Mouse (Mus musculus): ENCODE results near the gene Otud7b. TPM values are rescaled to one million over a fixed set of nuclear protein-coding genes. Genes with fewer than 3 reads are reported as not detected.
"Not testable (repeated sequence)": the region's sequence is repeated elsewhere in the genome, so short reads cannot be mapped to it uniquely, and the experiment has no call there.

The Otud7b gene
- polyA plus RNA-seq, 1 experiment from 2014 or later: 11.6 TPM

- Histone ChIP-seq H3K27me3 (replicated peaks) (no peaks in the 10 kb centered on the region), H3K9ac (peak overlapping the region; percentile 77), H3K9me3 (no peaks in the 10 kb centered on the region), H3K4me1 (peaks cover 11% of the 10 kb centered on the region), H3K36me3 (peaks cover 13% of the 10 kb centered on the region), H3K4me2 (replicated peaks) (peak overlapping the region; percentile 93), H3K4me3 (peak overlapping the region; percentile 64), H3K27ac (peak overlapping the region; percentile 88)
- 18% methylated on average over 27 of the region's 27 CpGs for WGBS
- ATAC-seq (ENCODE audit: low FRiP score, low read depth): peak; percentile 60
Observed at GRCm38 (mm10) chr3:96196437-96197128, 92.3 kb downstream of the Otud7b start.

- Histone ChIP-seq H3K27me3 (replicated peaks) (no peaks in the 10 kb centered on the region), H3K36me3 (peaks cover 13% of the 10 kb centered on the region), H3K4me2 (replicated peaks) (peak overlapping the region; percentile 93), H3K9ac (peak overlapping the region; percentile 77), H3K4me1 (peaks cover 11% of the 10 kb centered on the region), H3K27ac (peak overlapping the region; percentile 88), H3K4me3 (peak overlapping the region; percentile 64), H3K9me3 (no peaks in the 10 kb centered on the region)
- ATAC-seq (ENCODE audit: low FRiP score, low read depth): peak; percentile 95
- WGBS: under 1% methylated on average over 50 of the region's 50 CpGs
Observed at GRCm38 (mm10) chr3:96197129-96197749, 92.9 kb downstream of the Otud7b start.

GRCm38 (mm10) chr3:96198181-96198580 lies 93.9 kb downstream of the Otud7b start:
- Histone ChIP-seq H3K27ac (no peak overlapping the region), H3K4me2 (replicated peaks) (peak overlapping the region; percentile 93), H3K36me3 (peaks cover 6% of the 10 kb centered on the region; the same call in 1 of the 2 replicates), H3K9me3 (no peaks in the 10 kb centered on the region), H3K27me3 (replicated peaks) (no peaks in the 10 kb centered on the region), H3K4me3 (peak overlapping the region; percentile 5; the same call in 1 of the 2 replicates), H3K4me1 (peaks cover 11% of the 10 kb centered on the region), H3K9ac (peak overlapping the region; percentile 14; the same call in 1 of the 2 replicates)
- 5% methylated on average over 6 of the region's 6 CpGs for WGBS
- 0 out of 2 replicates have a peak, but pooled peaks have one; percentile 8 for ATAC-seq (ENCODE audit: low FRiP score, low read depth)

- Histone ChIP-seq H3K4me2 (replicated peaks) (0 out of 2 replicates have a peak overlapping the region, but pooled peaks have one; percentile 9), H3K4me1 (peaks cover 11% of the 10 kb centered on the region)
- H3K4me3 ChIP-seq; H3K9ac ChIP-seq; H3K9me3 ChIP-seq; ATAC-seq (ENCODE audit: low FRiP score, low read depth); H3K36me3 ChIP-seq; H3K27me3 ChIP-seq (replicated peaks); H3K27ac ChIP-seq: not testable (repeated sequence)
- WGBS: 33% methylated on average over 8 of the region's 8 CpGs
Observed at GRCm38 (mm10) chr3:96198601-96199251, 94.4 kb downstream of the Otud7b start.

- no peak overlapping the region for H3K4me3 ChIP-seq
- no peak overlapping the region for H3K9ac ChIP-seq
- H3K4me2 ChIP-seq (replicated peaks): no peak overlapping the region
- no peaks in the 10 kb centered on the region for H3K9me3 ChIP-seq
- H3K36me3 ChIP-seq: no peaks in the 10 kb centered on the region
- no peaks in the 10 kb centered on the region for H3K27me3 ChIP-seq (replicated peaks)
- no peak overlapping the region for H3K27ac ChIP-seq
- peaks cover 11% of the 10 kb centered on the region for H3K4me1 ChIP-seq
- no peak for ATAC-seq (ENCODE audit: low FRiP score, low read depth)
- WGBS: 79% methylated on average over 2 of the region's 2 CpGs
Observed at GRCm38 (mm10) chr3:96199731-96200130, 95.4 kb downstream of the Otud7b start.

- ATAC-seq (ENCODE audit: low FRiP score, low read depth): no peak
- no peaks in the 10 kb centered on the region for H3K27me3 ChIP-seq (replicated peaks)
- H3K9me3 ChIP-seq: no peaks in the 10 kb centered on the region
- 87% methylated on average over 3 of the region's 3 CpGs for WGBS
- H3K4me1 ChIP-seq: no peaks in the 10 kb centered on the region
- H3K4me3 ChIP-seq: no peak overlapping the region
- H3K4me2 ChIP-seq (replicated peaks): no peak overlapping the region
- no peak overlapping the region for H3K27ac ChIP-seq
- H3K9ac ChIP-seq: no peak overlapping the region
- H3K36me3 ChIP-seq: no peaks in the 10 kb centered on the region
Observed at GRCm38 (mm10) chr3:96207819-96208218, 103.5 kb downstream of the Otud7b start.

- ATAC-seq (ENCODE audit: low FRiP score, low read depth): no peak
- no peaks in the 10 kb centered on the region for H3K36me3 ChIP-seq
- no peak overlapping the region for H3K27ac ChIP-seq
- no peak overlapping the region for H3K4me3 ChIP-seq
- H3K9ac ChIP-seq: no peak overlapping the region
- no peaks in the 10 kb centered on the region for H3K4me1 ChIP-seq
- no peaks in the 10 kb centered on the region for H3K9me3 ChIP-seq
- WGBS: 25% methylated on average over 15 of the region's 15 CpGs
- H3K4me2 ChIP-seq (replicated peaks): no peak overlapping the region
- no peaks in the 10 kb centered on the region for H3K27me3 ChIP-seq (replicated peaks)
Observed at GRCm38 (mm10) chr3:96209242-96209641, 104.9 kb downstream of the Otud7b start.

Other genes starting within 250 kb of the Otud7b start
- 49.5 and 50.8 TPM in 2 replicates for gene Prpf3, start 248.6 kb upstream of the Otud7b start, polyA plus RNA-seq (2016; fragmentation: Nextera tagmentation; extraction: Ambion mirVana)
- 345 and 349 TPM in 2 replicates for gene Mrps21, start 233.0 kb upstream of the Otud7b start, polyA plus RNA-seq (2016; fragmentation: Nextera tagmentation; extraction: Ambion mirVana)
- 4.7 and 4.8 TPM in 2 replicates for gene Ciart, start 222.3 kb upstream of the Otud7b start, polyA plus RNA-seq (2016; fragmentation: Nextera tagmentation; extraction: Ambion mirVana)
- gene BC028528, start 212.5 kb upstream of the Otud7b start, polyA plus RNA-seq (2016; fragmentation: Nextera tagmentation; extraction: Ambion mirVana): 13.1 and 13.5 TPM in 2 replicates
- 26.9 and 36.5 TPM in 2 replicates for gene Aph1a, start 210.6 kb upstream of the Otud7b start, polyA plus RNA-seq (2016; fragmentation: Nextera tagmentation; extraction: Ambion mirVana)
- 8.6 and 9.3 TPM in 2 replicates for gene Car14, start 199.8 kb upstream of the Otud7b start, polyA plus RNA-seq (2016; fragmentation: Nextera tagmentation; extraction: Ambion mirVana)
- gene Anp32e, start 175.3 kb upstream of the Otud7b start, polyA plus RNA-seq (2016; fragmentation: Nextera tagmentation; extraction: Ambion mirVana): 277 and 278 TPM in 2 replicates
- 90.0 and 91.9 TPM in 2 replicates for gene Plekho1, start 108.5 kb upstream of the Otud7b start, polyA plus RNA-seq (2016; fragmentation: Nextera tagmentation; extraction: Ambion mirVana)
- gene Vps45, start 46.1 kb upstream of the Otud7b start, polyA plus RNA-seq (2016; fragmentation: Nextera tagmentation; extraction: Ambion mirVana): 48.3 TPM in 2 replicates
- gene Mtmr11, start 57.5 kb downstream of the Otud7b start, polyA plus RNA-seq (2016; fragmentation: Nextera tagmentation; extraction: Ambion mirVana): 9.8 and 14.1 TPM in 2 replicates
- 165 and 183 TPM in 2 replicates for gene Sf3b4, start 67.8 kb downstream of the Otud7b start, polyA plus RNA-seq (2016; fragmentation: Nextera tagmentation; extraction: Ambion mirVana)
- 44.4 and 44.8 TPM in 2 replicates for gene Sv2a, start 76.6 kb downstream of the Otud7b start, polyA plus RNA-seq (2016; fragmentation: Nextera tagmentation; extraction: Ambion mirVana)
- 60.8 and 69.5 TPM in 2 replicates for gene Bola1, start 115.2 kb downstream of the Otud7b start, polyA plus RNA-seq (2016; fragmentation: Nextera tagmentation; extraction: Ambion mirVana)
- gene Hist2h2ab, start 115.3 kb downstream of the Otud7b start, polyA plus RNA-seq (2016; fragmentation: Nextera tagmentation; extraction: Ambion mirVana): 1.7 TPM in 1 of 2 replicates, not detected in the other
- 5.7 and 9.5 TPM in 2 replicates for gene Hist2h2ac, start 116.4 kb downstream of the Otud7b start, polyA plus RNA-seq (2016; fragmentation: Nextera tagmentation; extraction: Ambion mirVana)
- 5.6 and 5.7 TPM in 2 replicates for gene Hist2h2be, start 116.6 kb downstream of the Otud7b start, polyA plus RNA-seq (2016; fragmentation: Nextera tagmentation; extraction: Ambion mirVana)
- 5.0 and 8.2 TPM in 2 replicates for gene Hist2h3c2, start 134.6 kb downstream of the Otud7b start, polyA plus RNA-seq (2016; fragmentation: Nextera tagmentation; extraction: Ambion mirVana)
- 54.5 and 73.7 TPM in 2 replicates for gene Hist2h2aa2, start 135.7 kb downstream of the Otud7b start, polyA plus RNA-seq (2016; fragmentation: Nextera tagmentation; extraction: Ambion mirVana)
- gene Hist2h2aa1, start 141.0 kb downstream of the Otud7b start, polyA plus RNA-seq (2016; fragmentation: Nextera tagmentation; extraction: Ambion mirVana): 19.2 and 21.1 TPM in 2 replicates
- 0.50 and 1.1 TPM in 2 replicates for gene Hist2h3c1, start 142.2 kb downstream of the Otud7b start, polyA plus RNA-seq (2016; fragmentation: Nextera tagmentation; extraction: Ambion mirVana)
- gene Hist2h4, start 158.8 kb downstream of the Otud7b start, polyA plus RNA-seq (2016; fragmentation: Nextera tagmentation; extraction: Ambion mirVana): 8.5 and 13.5 TPM in 2 replicates
- 41.2 and 58.9 TPM in 2 replicates for gene Hist2h3b, start 164.1 kb downstream of the Otud7b start, polyA plus RNA-seq (2016; fragmentation: Nextera tagmentation; extraction: Ambion mirVana)
- 9.1 and 16.6 TPM in 2 replicates for gene Hist2h2bb, start 165.2 kb downstream of the Otud7b start, polyA plus RNA-seq (2016; fragmentation: Nextera tagmentation; extraction: Ambion mirVana)
- 1.4 and 1.5 TPM in 2 replicates for gene Fcgr1, start 189.4 kb downstream of the Otud7b start, polyA plus RNA-seq (2016; fragmentation: Nextera tagmentation; extraction: Ambion mirVana)

All from neural tube, embryonic 12.5 days (tissue).